Mouse (Mus musculus) layer of hippocampus, adult 8-10 months (tissue): ENCODE results near the gene Spdef. TPM values are rescaled to one million over a fixed set of nuclear protein-coding genes. Genes with fewer than 3 reads are reported as not detected.

Source experiments
- DNase-seq, 2 experiments: peaks; one replicate each; pipeline ENCODE4 v3.0.0; 2022; ENCODE audit warnings: low spot score in 2 of 2
- total RNA-seq, 4 experiments: library from RNA; stranded (reverse); gene quantifications; 2 replicates each; pipeline ENCODE4 v1.2.4; 2022

The Spdef gene
- total RNA-seq, 4 experiments from 2014 or later: 0.25 to 0.63 (median 0.31) TPM; not detected in 1

DNA sequence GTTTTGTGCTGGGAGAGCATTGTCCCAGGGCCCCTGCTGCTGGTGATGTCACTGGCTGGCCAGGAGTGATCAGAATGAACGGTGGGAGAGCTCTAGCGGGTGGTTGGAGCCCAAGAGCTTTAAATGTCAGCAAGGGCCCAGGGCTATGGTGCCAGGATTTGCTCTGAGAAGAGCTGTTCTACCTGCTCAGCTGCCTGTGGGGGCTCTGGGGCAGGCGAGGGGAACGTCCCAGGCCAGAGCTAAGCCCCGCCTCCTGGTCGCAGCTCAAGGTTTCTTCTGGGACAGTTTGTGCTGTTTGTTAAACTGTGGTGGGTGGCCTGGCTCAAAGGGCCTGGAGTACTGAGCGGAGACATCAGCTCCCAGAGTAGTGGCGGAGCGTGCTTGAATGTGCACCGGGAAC, 3.3 kb downstream of the Spdef start:
- DNase-seq: no peak

DNA sequence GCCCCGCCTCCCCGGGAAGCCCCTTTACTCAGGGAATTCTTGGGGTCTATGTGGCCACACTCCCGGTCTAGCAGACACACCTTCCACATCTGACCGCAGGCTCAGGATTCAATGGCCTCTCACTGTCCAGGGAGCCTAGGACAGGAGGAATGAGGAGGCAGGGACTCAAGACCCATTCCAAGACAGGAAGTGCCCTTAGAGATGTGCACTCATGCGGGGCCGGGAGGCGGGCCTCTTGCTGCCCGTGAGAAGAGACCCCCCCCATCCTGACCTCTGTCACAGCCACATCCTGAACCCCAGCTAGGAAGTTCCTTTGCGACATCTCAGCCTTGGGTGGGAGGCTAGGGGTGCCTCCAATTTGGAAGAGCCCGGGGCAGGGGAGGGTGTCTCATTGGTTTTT, 3.7 kb downstream of the Spdef start:
- no peak for DNase-seq

DNA sequence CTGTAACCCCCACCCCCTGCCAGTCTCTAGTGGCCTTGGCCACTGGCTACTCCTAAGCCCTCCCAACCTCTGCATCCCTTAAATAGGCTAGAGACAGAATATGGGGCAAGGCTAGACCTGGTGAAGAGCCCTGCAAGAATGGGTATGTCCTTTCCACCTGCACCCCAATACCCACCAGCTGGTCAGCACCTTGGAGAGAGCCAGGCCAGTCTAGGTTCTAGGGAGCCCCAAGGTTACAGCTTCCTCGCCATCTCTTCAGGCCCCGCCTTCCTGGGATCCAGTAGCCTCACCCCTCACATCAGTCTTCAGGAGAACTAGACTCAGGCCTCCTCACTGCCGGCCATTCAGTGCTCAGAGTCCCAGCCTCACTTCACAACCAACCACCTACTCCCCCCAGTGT, 4.4 kb downstream of the Spdef start:
- DNase-seq: no peak

DNA sequence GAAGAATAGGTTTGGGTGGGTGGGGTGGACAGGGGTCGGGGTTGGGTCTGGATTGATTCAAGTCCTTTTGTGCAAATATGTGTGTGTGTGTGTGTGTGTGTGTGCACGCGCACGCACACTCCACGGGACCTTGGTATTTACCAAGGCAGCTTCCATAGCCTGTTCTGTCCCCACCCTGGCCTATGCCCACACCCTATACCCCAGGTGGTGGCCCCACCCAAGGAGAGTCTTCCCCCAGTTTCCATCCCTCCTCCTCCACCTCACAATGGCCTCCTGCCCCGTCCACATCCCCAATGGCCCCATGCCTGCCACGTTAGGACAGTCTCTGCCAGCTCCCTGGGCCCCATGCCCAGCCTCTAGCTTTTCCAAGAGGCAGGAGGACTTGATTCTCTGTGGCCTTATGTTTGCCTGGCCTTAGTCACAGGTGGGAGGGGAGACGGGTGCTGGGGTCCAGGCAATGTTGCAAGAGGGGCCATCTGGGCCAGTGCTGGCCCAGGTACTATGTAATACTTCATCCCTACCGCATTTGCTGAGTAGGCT, 7.6 kb downstream of the Spdef start:
- DNase-seq: no peak

DNA sequence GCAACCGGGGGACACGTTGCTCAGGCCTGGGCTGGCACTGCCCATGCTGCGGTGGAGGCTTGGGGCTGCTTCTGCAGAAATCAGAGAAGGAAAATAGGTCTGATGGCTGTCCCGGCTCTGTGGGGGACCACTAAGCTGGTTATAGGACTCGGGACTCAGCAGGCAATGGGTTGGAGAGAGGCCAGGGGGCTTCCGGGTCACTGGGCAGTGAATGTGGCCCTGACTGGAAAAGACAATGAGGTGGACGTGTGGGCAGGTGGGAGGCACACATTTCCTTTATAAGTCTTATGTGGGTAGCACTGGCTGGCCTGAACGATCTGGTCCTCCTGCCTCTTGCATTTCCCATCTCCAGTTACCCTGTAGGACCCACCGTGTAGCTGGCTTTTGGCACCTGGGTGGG, 8.4 kb downstream of the Spdef start:
- DNase-seq: no peak

DNA sequence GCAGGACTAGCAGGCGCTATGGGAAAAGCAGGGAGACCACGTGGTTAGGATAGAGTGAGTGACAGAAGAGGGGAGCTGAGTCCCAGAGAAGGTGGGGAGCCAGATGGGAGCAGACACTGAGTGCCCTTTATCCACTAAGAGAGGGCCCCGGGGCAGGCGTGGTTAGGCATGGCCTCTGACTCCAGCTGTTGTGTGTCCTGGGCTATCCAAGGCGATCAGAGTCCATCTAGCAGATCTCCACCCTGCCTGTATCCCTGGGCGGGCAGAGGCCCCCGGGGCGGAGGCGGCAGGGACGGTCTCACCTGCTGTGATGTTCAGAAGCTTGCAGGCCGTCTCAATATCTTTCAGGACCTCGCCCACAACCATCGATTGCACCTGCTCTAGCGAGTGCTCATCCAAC, 9.1 kb downstream of the Spdef start:
- DNase-seq: no peak

DNA sequence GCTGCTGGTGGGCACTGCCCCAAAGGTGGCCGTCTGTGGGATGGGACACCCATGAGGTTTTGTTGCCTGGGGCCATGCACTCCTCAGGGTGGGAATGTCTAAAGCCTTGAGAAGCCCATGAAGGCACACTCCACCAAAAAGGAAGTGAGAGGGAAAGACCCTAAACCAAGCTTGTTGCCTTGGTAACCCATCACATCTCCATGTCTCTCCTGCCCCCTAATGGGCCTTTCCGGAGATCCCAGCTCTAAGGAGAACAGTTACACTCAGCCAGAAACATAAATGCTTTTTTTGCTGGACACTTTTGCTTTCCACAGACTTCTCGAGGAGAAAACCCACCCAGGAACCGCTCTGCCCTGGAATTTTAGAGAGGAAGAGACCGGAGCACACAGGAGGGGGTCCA, 10.5 kb downstream of the Spdef start:
- DNase-seq: no peak

DNA sequence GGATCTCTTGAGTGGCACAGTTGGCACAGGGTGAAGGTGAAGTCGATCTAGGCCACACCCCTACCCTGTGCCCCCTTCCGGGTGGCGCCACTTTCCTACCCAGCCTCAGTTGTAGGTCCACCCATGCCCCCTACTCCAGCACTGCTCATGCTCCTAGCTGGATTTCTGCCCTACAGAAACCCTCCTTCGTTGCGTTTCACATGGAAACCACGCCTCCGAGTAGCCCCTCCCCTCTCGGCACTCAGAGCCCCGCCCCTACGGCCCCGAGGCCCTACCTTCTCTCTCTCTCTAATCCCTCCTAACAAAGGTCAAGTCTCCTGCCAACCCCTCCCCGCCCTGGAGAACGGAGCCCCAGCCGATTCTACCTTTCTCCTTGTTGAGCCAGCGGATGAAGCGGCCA, 12.0 kb downstream of the Spdef start:
- no peak for DNase-seq

DNA sequence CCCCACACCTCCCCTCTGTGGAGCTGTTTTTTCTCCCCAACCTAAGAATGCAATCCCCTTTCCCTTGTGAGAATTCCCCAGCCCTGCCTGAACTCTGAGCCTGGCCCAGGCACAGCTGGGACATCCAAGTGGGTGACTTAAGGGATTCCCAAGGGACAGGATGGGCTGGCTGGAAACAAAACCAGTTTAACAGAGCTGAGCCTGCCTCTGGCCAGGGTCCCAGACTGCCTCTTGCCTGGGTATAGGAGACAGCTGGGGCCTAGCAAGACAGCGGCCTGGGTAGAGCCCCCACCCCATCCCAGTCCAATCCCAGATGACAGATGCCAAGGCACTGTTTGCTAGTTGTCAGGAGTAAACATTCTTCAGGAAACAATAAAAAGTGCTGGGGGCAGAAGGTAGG, 15.9 kb downstream of the Spdef start:
- DNase-seq: no peak

DNA sequence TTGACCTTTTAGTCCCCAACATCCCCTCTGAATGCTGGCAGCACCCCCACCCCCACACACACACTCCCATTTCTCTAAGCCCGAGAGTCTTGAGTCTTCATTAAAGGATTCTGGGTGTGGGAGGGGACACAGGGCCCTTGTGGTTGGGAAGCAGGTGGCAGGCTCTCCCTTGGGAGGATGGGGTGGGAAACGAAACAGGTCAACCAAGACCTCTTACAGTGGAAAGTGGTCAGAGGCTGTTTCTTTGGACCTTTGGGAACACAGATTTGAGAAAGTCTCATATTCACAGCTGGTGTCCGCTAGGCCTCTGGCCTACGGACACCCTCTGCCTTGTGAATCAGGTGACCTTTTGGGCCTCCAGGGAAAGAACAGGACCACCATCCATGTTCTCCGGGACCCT, 19.1 kb downstream of the Spdef start:
- no peak for DNase-seq

DNA sequence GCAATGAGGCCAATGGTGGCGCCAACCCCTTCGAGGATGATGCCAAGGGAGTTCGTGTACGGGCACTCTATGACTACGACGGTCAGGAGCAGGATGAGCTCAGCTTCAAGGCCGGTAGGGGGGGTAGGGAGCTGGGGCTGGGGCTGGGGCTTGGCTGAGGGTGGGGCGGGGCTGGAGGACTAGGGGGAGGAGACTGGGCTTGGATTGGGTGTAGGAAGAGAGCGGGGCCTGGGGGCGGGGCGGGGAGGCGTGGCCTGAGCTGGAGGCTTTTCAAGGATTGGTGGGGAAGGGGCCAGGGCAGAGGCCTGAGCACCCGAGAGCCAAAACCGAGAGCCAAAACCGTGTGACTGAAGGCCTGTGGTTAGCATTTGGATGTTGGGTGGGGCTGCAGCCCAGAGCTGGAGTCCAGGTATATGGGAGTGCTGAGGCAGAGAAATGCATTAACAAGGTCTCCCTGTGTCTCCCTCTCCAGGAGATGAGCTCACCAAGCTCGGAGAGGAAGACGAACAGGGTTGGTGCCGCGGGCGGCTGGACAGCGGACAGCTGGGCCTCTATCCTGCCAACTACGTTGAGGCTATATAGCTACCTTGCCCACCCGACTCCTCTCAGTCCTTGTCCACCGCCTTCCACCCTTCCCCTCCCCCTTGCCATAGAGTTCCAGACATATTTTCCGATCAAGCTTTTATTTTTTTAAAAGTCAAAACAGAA, 20.6 kb downstream of the Spdef start:
- no peak for DNase-seq

DNA sequence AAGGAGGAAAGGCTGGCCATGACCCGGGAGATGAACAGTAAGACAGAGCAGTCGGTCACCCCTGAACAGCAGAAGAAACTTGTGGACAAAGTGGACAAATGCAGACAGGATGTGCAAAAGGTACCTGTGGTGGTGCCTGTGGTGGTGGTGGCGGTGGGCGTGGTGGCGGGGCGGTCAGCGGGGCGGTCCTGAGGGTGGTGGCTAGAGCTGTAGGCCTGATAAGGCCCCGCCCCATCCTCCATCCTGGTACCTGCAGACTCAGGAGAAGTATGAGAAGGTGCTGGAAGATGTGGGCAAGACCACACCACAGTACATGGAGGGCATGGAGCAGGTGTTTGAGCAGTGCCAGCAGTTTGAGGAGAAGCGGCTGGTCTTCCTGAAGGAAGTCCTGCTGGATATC, 23.1 kb downstream of the Spdef start:
- no peak for DNase-seq

DNA sequence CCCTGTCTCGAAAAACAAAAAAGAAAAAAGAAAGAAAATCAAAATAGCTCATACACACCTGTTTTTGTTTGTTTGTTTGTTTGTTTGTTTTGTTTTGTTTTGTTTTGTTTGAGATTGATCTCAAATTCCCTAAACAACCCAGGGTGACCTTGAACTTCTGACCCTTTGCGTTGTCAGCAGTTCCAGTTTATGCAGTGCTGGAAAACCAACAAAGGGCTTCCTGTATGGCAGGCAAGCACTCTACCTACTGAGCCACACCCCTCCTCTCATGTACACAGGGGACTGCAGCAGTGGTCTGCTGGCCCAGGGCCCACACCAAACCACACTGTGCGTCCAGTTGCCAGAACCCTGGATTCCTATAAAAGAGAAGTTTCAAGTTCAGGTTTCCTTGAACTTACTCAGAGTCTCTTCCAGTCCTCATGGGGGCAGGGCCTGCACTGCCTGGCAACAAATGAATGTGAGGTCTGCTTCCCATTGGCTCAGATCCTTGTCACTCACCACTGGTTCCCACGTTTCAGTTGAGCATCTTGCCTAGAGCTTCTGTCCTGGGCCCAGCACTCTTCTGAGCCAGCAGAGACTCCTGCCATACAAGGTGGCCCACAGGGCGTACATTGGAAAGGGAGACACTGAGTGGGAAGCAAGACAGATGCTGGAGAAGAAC, 24.7 kb downstream of the Spdef start:
- peak in 1 of 2 experiments; percentile 68 for DNase-seq

DNA sequence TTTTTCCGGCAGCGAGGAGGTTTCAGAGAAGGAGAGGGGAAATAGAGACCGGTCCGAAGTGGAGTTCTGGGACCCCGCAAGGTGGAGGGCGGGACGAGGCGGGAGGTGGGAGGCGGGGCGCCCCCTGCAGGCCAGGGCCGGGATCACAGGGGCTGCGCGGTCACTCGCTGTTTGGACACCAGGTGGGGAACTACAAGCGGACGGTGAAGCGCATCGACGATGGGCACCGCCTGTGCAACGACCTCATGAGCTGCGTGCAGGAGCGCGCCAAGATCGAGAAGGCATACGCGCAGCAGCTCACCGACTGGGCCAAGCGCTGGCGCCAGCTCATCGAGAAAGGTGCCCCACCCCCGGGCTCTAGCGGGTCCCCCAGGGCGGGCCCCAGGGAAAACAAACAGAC, 26.2 kb downstream of the Spdef start:
- no peak for DNase-seq

DNA sequence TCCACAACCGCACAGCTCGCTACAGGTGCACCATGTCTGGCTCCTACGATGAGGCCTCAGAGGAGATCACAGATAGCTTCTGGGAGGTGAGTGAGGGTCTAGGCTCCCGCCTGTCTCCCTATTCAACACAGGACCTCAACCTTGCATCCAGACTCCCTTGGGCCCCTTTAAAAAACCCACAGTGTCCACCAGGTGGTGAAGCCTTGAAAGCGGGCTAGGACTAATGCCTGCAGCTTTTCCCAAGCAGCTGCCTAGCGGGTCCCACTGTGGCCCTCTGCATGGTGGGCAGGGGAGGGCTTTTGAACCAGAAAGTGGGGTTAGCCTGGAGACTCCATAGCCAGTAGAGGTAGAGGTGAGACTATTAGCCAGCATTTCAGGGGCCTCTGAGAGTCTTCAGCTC, 26.9 kb downstream of the Spdef start:
- no peak for DNase-seq

DNA sequence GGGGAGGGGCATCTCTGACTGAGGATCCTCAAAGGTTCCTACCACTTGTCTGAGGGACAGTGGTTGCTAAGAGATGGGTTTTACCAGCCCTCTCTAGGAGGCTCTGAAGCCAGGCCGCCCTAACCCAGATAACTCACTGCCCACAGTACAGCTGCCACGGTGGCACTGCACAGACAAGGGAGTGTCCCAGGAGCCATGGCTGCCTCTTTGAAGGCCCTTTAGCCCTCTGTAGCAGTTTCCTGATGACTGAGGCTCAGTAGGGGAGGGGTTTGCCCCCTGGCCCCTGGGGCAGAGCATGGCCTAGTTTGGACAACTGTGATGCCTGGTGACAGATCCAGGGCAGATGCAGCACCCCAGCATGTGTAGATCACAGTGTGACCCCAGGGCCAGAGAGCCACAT, 27.9 kb downstream of the Spdef start:
- DNase-seq: no peak

DNA sequence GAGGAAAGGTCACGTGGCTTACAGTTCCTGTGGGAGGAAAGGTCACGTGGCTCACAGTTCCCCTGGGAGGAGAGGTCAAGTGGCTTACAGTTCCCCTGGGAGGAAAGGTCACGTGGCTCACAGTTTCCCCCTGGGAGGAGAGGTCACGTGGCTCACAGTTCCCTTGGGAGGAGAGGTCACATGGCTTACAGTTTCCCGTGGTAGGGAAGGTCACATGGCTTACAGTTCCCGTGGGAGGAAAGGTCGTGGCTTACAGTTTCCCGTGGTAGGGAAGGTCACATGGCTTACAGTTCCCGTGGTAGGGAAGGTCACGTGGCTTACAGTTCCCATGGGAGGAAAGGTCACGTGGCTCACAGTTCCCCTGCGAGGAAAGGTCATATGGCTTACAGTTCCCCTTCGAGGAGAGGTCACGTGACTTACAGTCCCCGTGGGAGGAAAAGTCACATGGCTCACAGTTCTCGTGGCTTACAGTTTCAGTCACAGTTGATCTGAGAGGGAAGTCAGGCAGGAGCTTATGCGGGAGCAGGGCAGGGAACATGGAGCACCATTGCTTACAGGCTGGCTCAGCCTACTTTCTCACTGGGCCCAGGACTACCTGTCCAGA, 29.0 kb downstream of the Spdef start:
- no peak for DNase-seq

DNA sequence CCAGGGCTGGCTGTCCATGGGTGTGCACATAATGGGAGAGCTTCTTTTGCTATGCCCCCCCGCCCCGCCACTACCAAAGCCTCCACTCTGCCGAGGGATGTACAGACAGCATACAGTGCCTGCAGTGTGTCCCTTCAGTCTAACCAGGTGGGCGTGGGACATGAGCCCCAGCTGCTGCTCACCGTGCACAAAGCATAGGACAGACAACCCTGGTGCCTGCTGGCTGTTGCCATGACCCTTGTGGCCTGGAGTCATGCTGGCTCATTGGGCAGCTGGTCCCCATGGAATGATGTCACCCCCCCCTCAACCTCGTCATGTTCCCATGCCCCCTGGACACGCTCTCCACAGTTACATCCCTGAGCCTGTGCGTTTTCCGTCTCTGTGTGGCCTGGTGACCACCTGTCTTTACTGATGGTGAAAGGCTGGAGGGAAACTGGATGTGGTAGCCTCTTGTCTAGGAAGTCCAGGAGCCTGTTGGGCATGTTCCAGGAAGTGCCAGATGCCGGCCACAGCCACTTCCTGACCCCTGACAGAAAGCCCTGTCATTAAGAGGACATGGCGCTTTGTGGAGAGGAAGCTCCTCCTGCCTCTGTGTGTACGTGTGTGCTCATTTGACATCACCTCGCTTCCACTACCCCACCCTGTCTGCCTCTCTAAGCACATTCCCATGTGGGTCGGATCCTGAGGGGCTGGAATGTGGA, 37.6 kb downstream of the Spdef start:
- no peak for DNase-seq

DNA sequence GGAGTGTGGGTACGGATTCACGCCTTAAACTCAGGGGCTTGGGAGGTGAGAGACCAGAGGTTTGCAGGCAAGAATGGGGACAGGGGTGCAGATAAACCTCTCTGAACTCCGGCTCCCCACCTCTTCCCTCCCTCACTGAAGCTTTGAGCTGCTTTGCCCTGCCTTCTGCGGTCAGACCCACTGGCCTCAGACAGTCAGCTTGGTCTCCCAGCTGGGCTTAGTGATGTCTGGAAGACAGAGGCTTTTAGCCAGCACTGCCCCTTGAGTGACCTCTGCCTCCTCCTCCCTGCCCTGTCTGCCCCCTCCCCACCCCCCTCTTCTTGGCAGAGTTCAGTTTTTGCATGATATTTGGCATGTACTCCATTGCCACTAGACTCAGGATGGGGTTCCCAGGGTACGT, 42.4 kb downstream of the Spdef start:
- no peak for DNase-seq

DNA sequence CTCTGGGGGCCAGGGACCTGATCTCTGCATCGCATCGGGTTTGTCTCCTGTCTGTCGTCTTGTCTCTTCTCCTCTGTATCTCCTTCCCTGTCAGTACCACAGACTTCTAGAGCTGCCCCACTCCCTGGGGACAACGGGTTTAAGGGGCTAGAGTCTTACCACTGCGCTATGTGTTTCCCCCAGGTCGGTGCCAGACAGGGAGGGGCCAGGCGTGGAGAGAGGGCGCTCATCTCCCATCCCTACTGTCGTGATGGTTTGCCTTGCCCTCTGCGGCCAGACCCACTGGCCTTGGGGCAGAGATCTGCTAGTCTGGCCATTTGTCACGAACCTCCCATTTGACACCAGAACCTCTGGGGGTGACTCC, 43.2 kb downstream of the Spdef start:
- DNase-seq: no peak

DNA sequence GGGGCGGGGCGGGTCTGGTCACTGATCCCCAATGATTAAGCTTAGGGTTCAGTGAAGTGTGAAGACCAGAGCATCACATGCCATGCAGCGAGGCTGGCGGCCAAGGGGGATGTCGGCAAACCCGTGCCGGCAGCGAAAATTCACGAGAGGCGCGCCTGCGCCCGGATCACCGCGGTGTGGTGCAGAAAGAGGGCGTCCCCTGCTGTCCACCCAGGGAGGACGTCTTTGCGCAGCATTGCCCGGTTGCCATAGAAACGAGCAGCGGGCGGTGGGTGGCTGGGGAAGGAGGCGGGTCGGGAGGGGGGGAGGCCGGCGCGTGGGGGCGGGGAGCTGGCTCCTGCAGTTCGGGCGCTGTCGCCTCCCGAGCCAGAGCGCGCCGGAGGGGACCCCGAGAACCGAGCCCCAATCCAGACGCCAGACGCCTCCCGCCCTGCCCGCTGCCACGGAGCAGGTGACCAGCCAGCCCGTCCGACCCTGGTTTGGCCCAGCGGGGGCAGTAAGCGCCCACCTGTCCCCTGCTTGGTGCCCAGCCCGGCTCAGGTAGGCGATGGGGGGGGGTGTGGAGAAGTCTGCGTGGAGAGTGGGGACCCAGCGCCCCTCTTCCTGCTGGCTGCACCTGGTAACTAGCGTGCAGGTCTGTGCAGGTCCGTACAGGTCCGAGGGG, 43.7 kb downstream of the Spdef start:
- peak; percentile 85 to 86 for DNase-seq
